Mouse (Mus musculus) cerebellum, adult 2 months (tissue): ENCODE results near the gene Gmpr2.

ENCODE experiments used
- CTCF ChIP-seq: fragments of 200-500 bp; IDR thresholded peaks from 2 replicates; pipeline ENCODE4 v1.5.1; 2011; ENCODE audit warnings: low read depth, mild to moderate bottlenecking, control low read depth, low read length, moderate library complexity, borderline replicate concordance; ENCODE audit not compliant: insufficient read depth
- POLR2A ChIP-seq: fragments of 200-500 bp; IDR thresholded peaks from 2 replicates; pipeline ENCODE4 v1.6.1; 2011; ENCODE audit warnings: low read length, control low read depth, borderline replicate concordance; ENCODE audit not compliant: insufficient read depth

GRCm38 (mm10) chr14:55637795-55638194 lies 33.9 kb upstream of the Gmpr2 start, which contains the start of gene Gm49378:
- TF ChIP-seq CTCF (no peak), POLR2A (no peak)
